Mouse (Mus musculus) brain, embryonic 14.5 days (tissue): ENCODE measurements around the gene Gtpbp2. TPM values are rescaled to one million over a fixed set of nuclear protein-coding genes. Genes with fewer than 3 reads are reported as not detected.
A peak's percentile ranks its signal among the peaks of the same experiment; 100 is the strongest.

Experiments used
- DNase-seq: peaks from one replicate; pipeline ENCODE4 v3.0.0-alpha.2; 2011; ENCODE audit warnings: low read depth
- CTCF ChIP-seq: fragments of 200-500 bp; IDR thresholded peaks from 2 replicates; pipeline ENCODE4 v1.5.1; 2012; ENCODE audit warnings: inconsistent platforms, mild to moderate bottlenecking, moderate library complexity, borderline replicate concordance; ENCODE audit not compliant: insufficient read depth, insufficient read length; ENCODE audit errors: extremely low read depth
- POLR2A ChIP-seq: fragments of 200-500 bp; IDR thresholded peaks from 2 replicates; pipeline ENCODE4 v1.6.1; 2012; ENCODE audit warnings: mild to moderate bottlenecking, inconsistent platforms, borderline replicate concordance; ENCODE audit not compliant: poor library complexity, insufficient read depth, insufficient read length, severe bottlenecking; ENCODE audit errors: extremely low read depth
- polyA plus RNA-seq: library from polyadenylated mRNA; depleted of rRNA; stranded (reverse); fragments of >200 nt; gene quantifications from 2 replicates; pipeline ENCODE4 v1.2.3, GENCODE M21; 2012

The Gtpbp2 gene
- polyA plus RNA-seq, 1 experiment = 169 TPM

DNA sequence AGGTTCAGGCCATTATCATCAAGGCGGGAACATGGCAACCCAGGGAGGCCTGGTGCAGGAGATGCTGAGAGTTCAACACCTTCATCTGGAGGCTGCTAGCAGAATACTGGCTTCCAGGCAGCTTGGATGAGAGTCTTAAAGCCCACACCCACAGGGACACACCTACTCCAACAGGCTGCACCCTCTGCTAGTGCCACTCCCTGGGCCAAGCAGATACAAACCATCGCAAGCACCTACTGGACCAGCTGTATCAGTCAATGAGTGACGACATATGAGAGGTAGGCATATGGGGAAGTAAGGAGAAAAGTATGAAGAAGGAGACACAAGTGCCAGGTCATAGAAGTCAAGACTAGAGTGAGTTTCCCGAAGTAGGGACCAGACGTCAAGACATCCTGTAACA lies 4.2 kb upstream of the Gtpbp2 start:
- no peak for TF ChIP-seq POLR2A
- TF ChIP-seq CTCF = no peak
- DNase-seq = no peak

DNA sequence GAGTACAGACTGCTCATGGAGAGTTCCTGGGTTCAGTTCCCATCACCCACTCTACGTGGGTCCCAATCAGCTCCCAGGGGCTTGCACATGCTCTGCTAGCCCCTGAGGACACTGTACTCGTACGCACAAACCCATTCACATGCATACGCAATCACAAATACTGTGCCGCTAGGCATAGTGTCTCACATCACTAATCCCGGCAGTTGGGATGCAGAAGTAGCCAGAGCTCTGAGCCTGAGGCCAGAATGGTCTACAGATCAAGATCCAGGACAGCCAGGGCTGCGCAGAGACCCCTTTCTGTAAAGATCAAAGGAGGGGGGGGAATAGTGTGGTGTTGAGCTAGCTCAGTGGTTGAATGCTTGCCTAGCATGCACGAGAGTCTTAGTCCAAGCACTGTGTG lies 3.7 kb upstream of the Gtpbp2 start:
- DNase-seq = no peak
- TF ChIP-seq CTCF (no peak), POLR2A (no peak)

DNA sequence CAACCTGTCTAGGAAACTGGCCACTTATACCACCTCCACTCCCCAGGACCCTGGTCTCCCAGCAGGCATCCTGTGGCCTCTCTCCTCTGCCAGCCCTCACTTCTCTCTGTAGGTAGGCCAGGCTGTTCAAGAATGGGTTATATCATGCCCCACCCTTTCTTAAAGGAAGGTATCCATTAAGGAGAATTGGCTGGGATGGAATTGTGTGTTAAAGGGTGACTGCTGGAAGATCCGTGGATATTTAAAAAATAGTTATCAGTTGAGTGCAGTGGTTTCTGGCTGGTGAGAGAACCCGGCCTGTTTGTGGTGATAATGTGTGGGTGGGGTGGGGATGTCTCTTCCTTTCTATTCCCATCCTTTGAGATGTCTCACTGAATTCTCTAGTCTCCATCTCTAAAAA lies 1.6 kb upstream of the Gtpbp2 start:
- no peak for TF ChIP-seq CTCF
- no peak for TF ChIP-seq POLR2A
- no peak for DNase-seq

DNA sequence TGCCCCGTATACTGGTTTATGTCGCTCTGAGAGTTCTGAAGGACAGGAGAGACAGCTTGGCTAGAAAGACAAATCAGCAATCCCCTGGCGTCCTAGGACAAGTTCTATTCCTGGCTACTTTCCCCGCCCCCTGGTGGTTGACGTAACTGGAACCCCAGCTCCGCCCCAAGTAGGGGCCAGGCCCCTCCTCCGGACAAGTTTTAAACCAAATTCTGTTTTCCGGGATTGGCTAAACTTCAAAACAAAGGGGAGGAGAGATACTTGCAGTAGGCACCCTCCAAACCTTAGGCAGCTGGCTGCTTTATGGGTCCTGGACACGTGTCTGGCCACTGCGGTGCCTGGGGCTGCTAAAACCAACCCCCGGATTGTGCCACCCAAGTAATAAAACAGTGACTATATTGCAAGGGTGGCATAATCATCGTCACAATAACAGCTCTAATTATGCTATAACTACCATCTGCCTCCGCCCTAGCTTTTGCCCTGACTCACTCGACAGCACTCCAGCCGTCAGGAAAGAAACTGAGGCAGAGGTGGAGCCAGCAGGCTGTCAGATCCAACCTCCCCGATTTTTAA lies 656 bp upstream of the Gtpbp2 start:
- TF ChIP-seq CTCF (peak; percentile 49; the same call in 1 of the 2 replicates), POLR2A (no peak)
- peak; percentile 93 for DNase-seq

DNA sequence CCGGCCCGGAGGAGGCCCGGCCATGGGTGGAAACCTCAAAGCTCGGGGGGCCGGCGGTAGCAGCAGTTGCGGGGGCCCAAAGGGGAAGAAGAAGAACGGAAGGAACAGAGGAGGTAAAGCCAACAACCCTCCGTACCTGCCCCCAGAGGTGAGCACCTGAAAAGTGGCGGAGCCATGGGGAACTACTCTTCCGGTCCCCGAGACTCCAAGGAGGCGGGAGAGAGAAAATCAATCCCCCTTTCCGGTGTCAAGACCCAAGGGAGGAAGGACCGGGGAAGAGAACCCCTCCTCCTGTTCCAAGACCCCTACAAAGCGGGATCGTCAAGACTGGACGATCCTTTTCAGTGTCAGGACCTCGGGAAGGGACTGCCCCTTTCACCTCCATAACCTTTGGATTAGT lies 347 bp downstream of the Gtpbp2 start:
- no peak for TF ChIP-seq POLR2A
- DNase-seq = peak; percentile 61

DNA sequence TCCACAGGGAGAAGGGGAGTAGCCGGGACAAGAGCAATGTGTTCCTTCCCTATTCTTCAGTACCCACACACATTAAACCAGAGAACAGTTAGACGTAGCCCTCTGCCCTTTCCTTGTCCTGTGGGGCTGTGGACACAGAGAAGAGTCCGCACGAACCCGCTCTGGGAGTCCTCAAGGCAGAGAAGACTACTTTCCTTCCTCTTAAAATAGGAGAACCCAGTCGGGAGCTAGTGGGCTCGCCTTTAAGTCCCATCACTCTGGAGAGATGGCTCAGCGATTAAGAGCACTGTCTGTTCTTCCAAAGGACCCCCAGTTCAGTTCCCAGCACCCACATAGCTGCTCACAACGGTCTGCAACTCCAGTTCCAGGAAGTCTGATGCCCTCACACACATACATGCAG lies 878 bp downstream of the Gtpbp2 start:
- DNase-seq = no peak
- TF ChIP-seq CTCF (no peak), POLR2A (no peak)

DNA sequence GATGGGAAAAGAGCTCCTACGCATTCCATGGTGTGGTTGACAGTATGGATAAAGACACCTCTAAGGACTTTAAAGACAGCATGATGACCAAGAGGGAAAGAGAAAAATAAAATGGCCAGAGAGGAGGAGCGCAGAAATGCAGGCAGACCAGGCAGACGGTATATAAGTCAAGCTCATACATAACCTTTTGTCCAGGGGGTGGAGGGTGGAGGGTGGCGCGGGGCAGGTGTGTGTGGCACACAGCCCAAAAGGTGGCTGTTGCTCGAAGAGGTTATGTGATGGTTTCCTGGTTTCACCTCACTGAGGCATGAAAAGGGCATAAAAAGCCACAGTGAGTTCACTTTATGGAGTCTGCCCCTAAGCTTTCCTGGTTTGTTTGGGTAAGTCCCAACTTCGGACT lies 1.7 kb downstream of the Gtpbp2 start:
- no peak for DNase-seq
- TF ChIP-seq CTCF = no peak
- TF ChIP-seq POLR2A = no peak

DNA sequence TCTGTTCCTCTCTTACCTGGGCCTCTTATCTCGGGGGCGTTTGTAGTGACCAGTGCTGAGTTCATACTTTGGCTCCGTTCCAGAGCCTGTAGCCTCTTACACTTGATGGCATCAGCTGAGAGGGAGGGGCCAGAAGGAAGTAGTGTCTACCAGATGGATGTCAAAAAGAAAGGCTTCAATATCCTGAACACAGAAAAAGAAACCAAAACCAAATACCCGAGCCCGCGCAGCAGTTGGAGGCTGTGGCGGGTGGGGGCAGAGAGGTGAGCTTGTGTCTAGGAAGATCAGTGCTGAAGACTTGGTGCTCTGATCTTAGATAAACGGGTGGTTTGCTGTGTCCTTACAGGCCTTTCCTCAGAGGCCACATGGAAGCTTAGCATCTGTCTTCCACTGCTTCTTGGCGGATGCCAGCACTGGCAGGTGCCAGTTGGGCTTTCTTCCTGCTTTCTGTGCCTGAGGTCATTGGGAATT lies 2.2 kb downstream of the Gtpbp2 start:
- TF ChIP-seq CTCF = no peak
- no peak for TF ChIP-seq POLR2A
- DNase-seq = no peak

DNA sequence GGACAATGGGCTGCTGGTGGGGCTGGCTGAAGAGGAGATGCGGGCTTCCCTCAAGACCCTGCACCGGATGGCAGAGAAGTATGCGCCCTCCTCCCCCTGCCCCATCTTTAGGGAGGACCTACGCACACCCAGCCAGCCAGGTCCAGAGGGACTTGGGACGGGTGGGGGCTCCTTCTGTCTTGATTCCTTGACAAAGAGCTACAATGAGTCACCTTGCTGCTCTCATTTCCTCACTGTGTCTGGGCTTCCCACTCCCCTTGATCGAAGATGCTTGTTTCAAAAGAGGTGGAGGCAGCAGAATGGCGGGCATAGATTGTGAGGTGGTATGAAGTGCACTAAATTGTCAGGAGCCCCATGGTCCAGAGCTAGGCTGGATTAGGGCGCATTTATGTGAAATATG lies 3.5 kb downstream of the Gtpbp2 start:
- no peak for DNase-seq

DNA sequence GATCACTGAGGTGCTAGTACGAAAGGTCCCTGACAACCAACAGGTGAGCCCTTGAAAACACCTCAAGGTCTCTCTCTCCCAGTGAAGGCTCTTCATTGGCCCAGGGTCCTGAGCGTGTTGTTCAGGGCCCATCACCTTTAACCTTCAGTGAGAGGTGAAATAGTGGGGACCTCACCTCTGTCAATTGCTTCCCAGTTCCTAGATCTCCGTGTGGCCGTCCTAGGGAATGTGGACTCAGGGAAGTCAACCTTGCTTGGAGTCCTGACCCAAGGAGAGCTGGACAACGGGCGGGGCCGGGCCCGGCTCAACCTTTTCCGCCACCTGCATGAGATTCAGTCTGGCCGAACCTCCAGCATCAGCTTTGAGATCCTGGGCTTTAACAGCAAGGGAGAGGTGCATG lies 4.0 kb downstream of the Gtpbp2 start:
- no peak for DNase-seq
- no peak for TF ChIP-seq POLR2A
- TF ChIP-seq CTCF = no peak

More for the DNA sequence above, 3.5 kb downstream of the Gtpbp2 start:
- TF ChIP-seq CTCF = no peak
- TF ChIP-seq POLR2A = no peak

DNA sequence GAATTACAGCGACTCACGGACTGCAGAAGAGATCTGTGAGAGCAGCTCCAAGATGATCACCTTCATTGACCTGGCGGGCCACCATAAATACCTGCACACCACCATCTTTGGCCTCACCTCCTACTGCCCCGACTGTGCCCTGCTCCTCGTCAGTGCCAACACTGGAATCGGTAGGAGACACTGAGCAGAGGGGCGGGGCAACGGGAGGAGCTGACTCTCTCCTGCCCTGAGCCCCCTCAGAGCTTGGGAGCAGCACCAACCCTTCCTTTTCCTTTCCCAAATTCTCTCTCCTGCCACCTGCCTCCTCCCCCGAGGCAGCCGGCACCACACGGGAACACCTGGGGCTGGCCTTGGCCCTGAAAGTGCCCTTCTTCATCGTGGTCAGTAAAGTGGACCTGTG lies 4.6 kb downstream of the Gtpbp2 start:
- no peak for TF ChIP-seq CTCF
- TF ChIP-seq POLR2A = no peak
- DNase-seq = no peak

DNA sequence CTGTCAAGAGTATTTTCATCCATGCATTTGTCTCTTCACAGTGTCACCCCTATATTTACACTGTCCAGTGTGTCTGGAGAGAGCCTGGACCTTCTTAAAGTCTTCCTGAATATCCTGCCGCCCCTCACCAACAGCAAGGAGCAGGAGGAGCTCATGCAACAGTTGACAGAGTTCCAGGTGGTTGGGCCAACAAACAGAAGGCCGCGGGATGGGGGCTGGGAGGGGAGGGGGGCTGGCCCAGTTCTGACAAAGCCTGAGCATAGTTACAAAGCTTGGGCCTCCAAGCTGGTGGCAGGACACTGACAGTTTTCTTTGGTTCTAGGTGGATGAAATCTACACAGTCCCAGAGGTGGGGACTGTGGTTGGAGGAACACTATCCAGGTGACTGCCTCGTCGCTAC lies 5.4 kb downstream of the Gtpbp2 start:
- TF ChIP-seq CTCF = no peak
- no peak for TF ChIP-seq POLR2A
- no peak for DNase-seq
